Mouse (Mus musculus): Measurements from ENCODE around the gene Lrrc23.

The Lrrc23 gene

DNA sequence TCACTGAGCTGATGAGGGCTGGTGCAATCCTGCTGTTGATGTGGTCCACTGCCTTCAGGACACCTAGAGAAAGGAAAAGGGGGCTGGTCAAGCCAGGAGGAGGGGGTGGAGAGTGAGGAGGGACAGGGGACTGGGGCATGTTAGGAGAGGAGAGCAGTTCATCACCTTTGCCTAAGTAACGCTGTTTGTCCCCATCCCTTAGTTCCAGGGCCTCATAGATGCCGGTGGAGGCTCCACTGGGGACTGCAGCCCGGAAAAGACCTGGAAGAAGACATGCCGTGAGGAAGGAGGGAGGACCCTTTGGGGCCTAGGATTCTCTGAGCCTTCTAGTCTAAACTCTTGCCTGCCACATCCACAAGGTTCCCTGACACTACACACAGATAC, 12.0 kb downstream of the Lrrc23 start:
- peak; percentile 89 for DNase-seq

DNA sequence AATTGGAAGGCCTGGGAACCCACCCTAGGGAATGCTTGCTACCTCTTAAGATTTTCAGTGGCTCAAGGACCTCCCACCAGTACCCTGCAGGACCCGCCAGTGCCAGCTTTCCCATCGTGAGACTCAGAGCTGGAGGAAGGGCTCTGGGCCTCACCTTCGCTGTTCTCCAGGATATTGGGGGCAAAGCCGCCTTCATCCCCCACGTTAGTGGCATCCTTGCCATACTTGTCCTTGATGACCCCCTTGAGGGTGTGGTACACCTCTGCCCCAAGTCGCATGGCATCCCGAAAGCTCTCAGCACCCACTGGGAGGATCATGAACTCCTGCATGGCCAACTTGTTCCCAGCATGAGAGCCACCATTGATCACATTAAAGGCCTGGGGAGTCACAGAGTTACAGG, 13.6 kb downstream of the Lrrc23 start:
- DNase-seq, result peak; percentile 89

DNA sequence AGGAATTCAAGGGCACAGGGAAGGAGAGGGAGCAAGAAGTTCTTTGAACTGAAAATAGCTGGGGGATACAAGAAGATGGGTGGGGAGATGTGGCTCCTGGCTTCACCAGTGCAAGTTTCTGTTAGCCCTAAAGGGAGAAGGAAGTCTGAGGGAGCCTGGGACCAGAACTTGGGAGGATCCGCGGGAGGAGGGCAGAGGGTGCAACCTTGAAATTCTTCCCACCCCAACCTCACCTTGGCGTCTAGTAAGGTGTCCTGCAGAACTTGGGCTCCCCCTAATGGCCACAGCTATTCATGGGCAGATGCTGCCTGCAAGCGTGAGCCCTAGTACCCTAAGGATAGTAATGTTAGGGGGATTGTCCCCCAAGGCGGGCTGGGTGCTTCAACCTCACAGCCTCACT, 20.3 kb downstream of the Lrrc23 start:
- DNase-seq, result peak; percentile 97

DNA sequence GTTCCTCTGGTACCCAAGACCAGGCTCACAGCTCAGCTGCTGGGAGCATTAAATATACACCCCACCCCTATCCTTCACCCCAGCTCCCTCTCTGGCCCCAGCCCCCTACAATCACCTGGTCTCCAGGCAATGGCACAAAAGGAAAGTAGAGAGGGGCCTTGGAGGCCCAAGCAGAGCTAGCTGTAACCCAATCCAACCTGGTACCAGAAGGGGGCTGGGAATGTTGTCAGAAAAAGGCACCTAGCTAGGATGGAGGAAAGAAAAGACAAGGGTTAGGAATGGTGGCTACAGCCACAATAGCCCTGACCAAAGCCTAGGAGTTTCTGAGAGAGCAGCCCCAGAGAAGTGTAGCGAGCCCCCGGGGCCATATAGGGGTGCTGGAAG, 20.7 kb downstream of the Lrrc23 start:
- peak; percentile 93 for DNase-seq

DNA sequence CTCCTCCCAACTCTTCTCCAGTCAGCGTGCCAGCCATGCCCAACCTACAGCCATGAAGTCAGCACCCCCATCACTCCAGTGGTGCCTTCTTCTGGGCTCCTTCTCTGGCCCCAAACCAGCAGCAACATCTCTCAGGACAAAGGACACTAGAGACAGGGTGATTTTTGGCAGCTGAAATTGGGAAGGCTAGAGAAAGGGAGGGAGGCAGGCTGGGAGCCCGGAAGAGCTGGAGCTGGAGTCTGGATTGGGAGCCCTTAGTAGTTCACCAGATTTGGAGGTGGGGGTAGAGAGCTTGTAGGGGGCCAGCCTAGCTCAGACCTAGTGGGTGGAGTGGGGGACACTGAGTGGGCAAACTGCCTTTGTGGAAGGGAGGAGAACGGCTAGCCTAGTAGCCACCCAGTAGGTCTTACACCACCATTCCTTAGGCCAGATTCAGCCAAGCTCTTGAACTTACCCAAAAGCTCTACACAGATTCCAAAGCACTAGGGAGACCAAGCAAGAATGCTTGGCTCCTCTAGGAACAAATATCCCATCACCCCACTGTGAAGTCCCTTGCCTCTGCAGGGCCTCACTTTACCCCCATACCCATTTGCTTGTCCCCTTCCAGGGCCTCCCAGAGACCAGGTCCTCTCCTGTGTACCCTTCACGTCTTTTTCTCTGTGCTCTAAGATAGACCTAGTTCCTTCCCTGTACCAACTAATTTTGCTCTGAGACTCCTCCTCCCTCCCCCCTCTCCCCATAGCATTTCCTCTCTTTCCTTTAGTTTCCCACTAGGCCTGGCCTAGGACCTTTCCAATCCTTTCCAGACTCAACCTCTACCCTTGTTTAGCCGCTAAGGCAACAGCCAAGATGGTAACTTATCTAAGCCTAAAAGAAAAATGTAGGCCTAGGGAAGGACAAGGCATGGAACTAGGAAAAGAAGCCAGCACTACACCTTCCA, 21.3 kb downstream of the Lrrc23 start:
- DNase-seq, result peak; percentile 98

DNA sequence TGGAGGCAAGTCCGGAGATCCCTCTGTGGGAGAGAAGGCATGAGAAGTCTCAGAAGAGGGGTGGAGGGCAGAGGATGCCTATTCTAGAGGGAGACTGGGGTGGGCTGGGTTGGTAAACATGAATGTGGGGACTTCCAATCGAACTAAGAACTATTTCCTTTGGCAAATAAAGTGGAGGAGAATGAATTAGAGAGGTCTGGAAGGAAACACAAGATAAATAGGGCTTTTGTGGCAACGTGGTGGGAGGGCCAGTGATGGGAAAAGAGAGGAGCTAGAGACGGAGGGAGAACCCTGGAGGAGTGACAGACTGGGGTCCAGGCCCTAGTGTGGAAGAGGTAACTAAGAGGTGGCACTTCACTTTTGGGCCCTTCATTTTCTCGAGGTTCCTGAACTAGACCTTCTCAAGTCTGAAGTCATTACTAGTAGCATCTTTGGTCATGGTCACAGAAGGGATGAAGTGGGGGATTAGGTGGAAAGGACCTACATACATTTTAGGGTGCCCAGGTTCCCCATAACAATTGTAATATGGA, 22.1 kb downstream of the Lrrc23 start:
- peak; percentile 91 for DNase-seq

DNA sequence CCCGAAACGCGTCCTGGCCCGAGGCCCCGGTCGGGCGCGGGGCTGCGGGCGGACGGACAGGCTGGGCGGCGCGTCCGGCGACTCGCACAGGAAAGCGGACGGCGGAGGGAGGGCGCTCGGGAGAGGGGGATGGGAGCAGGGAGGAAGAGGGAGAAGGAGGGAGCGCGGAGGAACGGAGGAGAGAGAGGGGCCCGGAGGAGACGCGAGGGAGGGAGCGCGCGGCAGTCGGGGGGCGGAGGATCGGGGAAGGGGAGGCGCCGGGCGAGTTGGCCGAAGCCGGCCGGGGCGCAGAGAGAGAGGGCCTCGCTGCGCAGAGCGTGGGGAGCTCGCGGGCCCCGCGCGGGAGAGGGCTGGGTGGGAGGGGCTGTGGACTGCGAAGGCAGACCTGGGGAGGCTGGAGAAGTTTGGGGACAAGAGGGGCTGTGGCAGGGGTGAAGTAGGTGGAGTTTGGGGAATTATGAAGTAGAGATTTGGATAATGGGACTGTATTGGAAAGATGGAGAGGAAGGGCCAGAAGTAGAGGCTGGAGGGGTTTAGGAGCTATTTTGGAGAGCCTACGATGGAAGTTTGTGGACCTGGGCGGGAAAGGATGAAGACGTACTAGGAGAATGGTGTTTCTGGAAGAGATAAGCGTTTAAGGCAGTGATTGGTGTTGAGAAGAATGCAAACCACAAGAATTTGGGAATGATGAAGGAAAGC, 22.7 kb downstream of the Lrrc23 start:
- peak; percentile 99 for DNase-seq

DNA sequence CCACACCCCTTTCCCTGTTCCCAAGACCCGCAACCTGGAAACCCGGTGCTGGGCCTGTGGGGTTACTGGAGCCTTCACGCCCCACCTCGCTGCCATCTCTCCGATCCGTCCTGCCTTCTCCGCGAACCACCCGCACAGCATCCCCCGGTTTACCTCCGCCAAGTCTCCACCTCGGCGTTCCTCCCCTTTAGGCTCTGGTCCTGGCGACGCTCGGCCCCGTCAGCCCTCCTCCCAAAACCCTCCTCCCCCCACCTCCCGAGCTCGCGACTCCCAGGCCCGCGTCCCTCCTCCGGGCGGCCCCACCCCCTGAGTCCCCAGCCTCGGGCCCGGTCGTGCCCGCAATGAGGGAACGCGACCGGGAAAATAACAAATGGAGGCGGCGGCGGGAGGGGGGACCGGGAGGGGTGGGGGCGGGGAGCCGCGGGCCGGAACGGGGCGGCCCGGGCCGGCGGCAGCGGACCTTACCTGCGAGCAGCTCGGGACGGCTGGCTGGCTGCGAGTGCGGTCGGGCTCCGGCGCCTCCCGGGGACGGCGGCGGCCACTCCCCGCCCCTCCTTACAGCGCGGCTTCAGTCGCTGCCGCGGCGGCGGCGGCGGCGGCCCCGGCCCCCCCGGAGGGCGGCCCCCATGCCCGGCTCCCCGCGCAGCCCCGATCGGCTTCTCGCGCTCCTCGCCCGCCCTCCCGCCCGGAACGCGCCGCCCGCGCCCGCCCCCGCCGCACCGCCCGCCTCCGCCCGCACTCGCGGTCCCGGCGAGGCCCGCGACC, 23.5 kb downstream of the Lrrc23 start, which contains the start of the genes Gm45234 and Atn1:
TSS of gene Gm45234 (minus strand) at position 191 of the 765 bp plus-strand sequence.
TSS of gene Atn1 (minus strand) at position 694 of the 765 bp plus-strand sequence.
- peak; percentile 99 for DNase-seq

DNA sequence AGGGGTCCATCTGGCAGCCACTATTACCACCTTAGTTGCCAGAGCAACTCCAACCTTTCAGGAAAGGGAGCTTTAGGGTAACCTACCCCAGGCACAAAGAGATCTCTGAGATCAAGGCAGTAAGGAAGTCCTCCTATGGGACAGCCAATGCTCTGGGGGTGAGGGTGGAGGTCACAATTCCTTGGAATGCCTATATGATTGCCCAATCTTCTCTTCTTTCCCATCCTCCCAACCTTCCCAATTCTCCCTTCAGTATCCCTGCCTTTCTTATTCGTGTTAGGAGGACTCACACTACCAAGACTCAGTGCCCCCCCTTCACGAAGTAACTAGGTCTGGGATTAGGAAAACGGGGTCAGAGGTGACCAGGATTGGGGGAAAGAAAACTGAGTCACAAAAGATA, 24.2 kb downstream of the Lrrc23 start:
- peak; percentile 92 for DNase-seq

DNA sequence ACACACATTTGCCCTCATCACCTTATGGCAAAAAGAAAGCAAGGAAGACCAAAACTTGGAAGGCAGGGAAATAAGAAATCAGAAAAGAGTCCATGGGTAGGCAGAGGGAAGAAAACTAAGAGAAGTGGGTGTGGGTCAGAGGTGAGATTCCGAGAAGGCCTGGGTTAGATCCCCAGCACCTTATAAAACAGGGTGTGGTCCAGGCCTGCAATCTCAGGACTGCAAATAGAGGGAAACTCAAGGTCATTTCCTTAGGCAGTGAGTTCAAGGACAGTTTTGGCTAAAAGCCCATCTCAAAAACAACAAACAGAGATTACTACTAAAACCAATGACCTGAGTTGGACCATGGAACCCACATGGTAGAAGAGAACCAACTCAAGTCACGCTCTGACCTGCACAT, 25.7 kb downstream of the Lrrc23 start:
- DNase-seq, result no peak

DNA sequence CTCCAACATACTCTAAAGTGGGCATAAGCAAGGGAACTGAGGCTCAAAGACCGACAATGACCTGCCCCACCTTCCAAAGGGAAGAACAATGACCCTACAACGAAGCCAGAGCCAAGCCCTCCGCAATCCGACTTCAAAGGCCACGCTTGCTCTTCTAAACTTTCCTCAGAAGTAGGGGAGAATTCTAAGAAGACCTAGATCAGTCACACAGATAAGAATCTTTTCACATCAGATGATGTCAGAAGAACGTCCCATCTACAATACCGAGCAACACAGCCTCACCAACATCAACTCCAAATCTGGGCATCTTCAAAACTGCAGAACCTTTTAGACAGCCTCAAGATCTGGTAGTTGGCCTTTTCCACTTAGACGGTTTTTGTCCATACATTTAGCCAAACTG, 29.1 kb downstream of the Lrrc23 start:
- DNase-seq, result no peak

DNA sequence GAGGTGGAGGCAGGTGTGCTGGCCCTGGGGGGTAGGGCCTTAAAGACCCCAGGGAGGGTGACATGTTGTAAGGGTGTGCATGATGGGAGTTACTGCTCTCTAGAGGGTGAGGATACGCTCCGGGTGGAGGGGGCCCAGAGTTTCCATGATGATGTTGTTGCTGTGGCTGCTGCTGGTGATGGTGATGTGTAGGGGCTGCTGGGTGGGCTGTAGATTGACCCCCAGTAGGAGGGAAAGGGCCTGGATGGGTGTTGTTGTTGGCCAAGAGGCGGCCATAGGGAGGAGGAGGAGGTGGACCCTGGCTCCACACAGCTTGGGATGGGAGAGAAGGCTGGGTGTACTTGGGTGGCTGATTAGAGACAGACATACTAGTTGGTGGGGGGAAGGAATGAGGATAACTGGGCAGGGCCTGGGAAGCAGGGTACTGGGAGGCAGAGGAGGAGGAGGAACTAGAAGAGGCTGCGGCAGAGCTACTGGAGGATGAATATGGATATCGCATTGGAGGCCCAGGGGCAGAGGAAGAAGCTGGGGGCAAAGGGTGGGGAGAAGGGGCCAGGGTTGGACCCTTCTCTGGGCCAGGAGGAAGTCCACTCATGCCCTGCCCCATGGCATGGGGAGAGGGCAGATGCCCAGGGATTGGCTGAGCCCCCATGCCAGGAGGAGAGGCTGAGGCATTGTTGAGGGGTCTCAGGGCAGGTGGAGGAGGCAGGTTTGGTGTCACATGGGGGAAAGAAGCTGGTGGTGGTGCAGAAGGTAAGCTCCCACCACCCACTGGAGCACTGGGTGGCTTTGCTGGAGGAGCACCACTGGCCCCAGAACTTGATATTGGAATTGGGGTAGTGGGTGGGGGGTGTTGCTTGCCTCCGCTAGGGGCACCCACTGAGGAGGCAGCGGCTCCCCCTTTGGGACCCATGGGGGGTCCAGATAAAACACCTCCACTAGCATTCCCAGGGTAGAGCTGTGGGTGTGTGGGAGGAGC, 32.6 kb downstream of the Lrrc23 start:
- peak; percentile 95 for DNase-seq

DNA sequence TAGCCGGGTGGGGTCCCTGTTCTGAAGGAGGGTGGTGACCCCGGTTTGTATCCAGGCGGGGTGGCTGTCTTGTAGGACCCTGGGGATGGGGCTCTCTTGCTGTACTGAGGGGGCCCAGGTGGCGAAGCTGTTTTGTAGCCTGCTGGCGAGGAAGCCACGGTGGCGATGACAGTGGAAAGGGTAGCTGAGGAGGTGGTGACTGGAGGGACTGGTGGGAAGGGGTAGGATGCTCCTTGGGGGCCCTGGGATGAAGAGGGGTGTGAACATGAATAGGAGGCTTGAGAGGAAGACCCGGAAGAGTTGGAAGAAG, 33.3 kb downstream of the Lrrc23 start:
- DNase-seq, result no peak

DNA sequence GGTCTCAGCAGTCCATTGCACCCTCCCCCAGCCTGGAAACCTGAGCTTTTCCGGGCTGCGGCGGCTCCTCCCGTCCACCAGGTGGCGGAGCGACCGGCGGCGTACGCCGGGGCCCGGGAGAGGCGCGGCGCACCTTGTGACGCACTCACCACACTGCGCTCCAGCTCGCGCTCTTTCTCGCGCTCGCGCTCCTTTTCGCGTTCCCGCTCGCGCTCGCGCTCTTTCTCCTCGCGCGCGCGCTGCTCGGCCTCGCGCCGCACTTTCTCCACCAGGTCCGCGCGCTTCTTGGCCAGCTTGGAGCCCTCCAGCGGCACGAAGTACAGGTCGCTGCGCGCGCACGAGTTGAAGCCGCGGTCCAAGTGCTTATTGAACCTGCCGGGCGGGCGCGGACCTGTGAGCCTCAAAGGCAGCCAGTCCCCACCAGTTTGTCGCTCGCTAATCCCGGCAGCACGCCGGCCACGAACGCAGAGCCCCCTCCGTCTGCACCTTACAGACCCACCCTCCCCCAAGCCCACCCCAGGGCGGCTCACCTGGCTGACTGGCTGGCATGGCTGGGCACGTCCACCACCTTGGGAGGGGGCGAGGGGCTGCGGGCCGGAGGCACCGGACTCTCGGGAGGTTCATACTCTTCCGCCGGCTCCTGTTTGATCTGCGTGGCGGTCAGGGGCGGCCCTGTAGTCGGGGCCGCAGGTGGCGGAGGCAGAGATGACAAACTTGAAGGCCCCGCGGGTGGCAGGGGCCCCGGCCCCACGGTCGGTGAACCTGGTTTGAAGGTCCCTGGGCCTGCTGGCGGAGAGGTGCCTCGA, 33.8 kb downstream of the Lrrc23 start:
- DNase-seq, result peak; percentile 99

DNA sequence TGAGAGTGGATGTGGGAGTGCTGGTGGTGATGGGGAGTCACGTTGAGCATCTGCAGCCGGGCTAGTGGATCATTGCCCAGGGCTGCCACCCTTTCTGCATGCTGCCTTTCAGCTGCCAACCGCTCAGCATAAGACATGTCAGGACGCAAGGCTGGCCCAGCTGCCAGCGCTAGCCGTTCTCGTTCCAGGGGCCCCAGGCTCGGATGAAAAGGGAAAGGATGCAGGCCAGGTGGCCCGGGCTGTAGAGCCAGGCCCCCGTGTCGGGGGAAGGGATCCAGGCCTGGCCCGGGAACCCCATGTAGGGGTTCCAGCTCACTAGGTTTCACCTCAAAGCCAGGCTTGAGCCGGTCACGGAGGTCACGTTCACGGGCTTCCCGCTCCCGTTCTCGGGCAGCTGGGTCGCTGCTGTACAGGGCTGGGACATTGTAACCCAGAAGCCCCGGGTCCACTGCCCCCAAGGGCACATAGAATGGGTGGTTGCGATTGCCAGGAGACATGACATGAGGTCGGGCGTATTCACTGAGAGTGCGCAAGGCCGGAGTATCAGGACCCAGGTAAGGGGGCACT, 34.7 kb downstream of the Lrrc23 start:
- DNase-seq, result no peak

DNA sequence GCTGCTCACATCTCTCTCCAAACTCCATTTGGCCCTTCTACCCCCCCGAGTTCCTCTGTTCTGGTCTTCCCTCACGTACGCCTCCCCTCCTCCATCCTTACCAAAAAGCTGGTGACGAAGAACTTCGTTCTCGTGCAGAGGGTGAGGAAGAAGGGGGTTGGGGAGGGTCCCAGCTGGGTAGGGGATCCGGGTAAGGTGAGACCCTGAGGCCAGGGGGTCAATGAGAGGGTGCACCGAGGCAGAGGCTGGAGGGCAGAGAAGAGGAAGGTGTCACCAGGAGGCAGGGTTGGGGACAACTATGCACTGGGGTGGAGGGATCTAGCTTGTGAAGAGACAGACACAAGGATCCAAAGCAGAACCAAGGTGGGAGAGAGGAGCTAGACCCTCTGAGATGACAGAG, 35.9 kb downstream of the Lrrc23 start:
- DNase-seq, result peak; percentile 94

DNA sequence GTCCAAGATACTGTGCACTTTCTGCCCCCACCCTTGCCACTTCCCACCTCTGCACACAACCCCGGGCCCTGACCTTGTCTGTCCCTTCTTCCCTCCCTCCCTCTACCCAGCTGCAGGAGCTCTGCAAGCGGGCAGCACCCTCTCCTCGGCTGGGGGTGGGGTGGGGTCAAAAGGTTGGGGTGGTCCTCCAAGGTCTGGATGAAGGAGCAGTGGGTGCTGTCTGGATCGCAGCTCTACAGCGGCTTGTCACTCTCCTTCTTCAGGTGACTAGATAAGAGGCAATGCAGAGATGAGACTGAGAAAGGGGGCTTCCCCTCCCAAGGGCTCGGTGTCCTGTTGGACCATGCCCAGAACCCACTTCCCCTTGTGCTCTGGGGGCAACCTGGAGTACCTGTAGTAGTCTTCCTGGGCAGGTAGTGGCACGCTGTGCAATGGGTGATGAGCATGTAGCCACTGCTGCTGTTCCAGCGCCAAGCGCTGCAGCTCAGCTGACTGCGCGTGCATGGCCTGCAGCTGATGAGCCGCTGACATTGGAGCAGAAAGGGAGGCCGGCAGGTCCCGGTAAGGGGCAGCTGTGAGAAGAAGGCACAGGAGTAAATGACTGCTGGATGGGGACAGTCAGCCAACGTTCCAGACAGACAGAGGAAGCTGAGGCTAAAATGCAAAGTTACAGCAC, 36.5 kb downstream of the Lrrc23 start:
- DNase-seq, result peak; percentile 94

DNA sequence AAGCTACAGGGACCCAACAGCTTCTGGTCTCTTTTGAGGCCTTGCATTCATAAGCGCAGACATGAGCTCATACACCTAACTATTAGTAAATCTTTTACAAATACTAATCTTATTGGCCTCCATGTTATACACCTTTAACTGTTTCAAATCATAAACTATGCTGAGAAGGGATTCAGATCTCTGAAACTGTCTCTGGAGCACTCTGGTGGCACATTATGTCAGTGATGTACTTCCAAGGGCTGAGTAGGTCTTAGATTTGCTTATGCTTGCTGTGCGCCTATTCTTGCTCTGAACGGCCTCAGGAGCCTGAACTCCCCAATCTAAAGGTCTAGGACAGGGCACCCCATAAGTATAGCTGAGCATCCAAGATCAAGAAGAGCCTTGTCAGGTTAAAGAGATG, 37.7 kb downstream of the Lrrc23 start:
- no peak for DNase-seq

DNA sequence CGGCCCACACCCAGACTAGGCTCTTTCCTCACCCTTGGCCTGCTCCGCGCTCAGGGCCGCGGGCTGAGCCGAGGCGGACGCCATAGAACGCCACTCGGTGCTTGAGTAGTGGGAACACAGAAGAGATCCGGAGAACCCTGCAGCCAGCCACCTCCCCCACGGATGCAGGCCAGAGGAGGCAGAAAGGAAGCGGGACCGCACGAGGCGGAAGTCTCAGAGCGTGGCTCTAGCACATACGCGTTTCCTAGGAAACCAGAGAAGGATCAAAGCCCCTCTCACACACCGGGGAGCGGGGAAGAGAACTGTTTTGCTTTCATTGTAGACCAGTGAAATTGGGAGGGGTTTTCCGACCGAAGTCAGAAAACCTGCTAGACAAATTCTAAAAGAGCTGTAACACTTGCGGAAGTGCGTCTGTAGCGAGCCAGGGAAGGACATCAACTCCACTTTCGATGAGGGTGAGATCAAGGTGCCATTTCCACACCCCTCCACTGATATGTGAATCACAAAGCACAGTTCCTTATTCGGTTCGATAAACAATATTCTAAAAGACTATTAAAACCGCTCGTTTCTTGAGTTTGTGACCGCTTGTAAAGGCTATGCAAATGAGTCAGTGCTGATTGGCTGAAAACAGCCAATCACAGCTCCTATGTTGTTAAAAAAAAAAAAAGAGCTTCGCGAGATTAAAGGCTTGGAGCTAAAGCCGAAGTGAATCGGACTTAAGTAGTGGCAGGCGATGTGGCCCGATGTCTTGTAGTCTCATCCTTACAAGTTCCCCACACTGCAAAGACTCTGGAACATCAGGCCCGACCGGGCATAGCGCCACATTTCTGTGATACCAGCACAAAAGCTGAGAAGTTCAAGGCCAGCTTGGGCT, 38.4 kb downstream of the Lrrc23 start, which contains the start of gene Grcc10:
TSS of gene Grcc10 (minus strand) at position 487 of the 874 bp plus-strand sequence.
- DNase-seq, result peak; percentile 99
